Mouse (Mus musculus) bone marrow, adult 2 months (tissue): ENCODE data around the gene Khk.

Experiments used
- CTCF ChIP-seq: fragments of 200-500 bp; IDR thresholded peaks from 2 replicates; pipeline ENCODE4 v1.5.1; 2011; ENCODE audit warnings: low read length, control low read depth; ENCODE audit not compliant: control insufficient read depth, insufficient read depth
- POLR2A ChIP-seq: fragments of 200-500 bp; IDR thresholded peaks from 2 replicates; pipeline ENCODE4 v1.6.1; 2011; ENCODE audit warnings: low read depth, mild to moderate bottlenecking, control low read depth, low read length, borderline replicate concordance; ENCODE audit not compliant: control insufficient read depth

DNA sequence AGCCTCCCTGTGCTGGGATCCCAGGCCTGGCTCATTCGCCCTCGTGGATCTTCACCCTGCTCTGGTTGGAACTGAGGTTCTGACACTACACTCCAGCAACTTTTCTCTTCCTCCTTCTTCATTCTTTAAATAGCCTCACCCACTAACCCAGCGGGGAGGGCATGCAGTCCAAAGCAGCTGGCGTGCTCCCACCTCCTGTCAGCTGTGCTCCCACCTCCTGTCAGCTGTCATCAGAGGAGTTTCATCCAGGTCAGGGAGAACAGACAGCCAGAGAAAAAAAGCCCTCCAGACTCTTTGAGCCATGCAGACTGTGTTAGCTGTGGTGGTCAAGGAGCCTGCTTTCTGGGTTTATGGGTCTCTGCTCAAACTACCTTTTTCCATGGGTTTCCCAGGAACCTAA is 10.1 kb downstream of the Khk start:
- TF ChIP-seq POLR2A: no peak
- no peak for TF ChIP-seq CTCF
